Mouse (Mus musculus): ENCODE data around the gene Col26a1. TPM values are rescaled to one million over a fixed set of nuclear protein-coding genes. Genes with fewer than 3 reads are reported as not detected.

Col26a1 gene
- not detected in 2 replicates for polyA plus RNA-seq (2012; ENCODE audit: insufficient read depth, low replicate concordance)

DNA sequence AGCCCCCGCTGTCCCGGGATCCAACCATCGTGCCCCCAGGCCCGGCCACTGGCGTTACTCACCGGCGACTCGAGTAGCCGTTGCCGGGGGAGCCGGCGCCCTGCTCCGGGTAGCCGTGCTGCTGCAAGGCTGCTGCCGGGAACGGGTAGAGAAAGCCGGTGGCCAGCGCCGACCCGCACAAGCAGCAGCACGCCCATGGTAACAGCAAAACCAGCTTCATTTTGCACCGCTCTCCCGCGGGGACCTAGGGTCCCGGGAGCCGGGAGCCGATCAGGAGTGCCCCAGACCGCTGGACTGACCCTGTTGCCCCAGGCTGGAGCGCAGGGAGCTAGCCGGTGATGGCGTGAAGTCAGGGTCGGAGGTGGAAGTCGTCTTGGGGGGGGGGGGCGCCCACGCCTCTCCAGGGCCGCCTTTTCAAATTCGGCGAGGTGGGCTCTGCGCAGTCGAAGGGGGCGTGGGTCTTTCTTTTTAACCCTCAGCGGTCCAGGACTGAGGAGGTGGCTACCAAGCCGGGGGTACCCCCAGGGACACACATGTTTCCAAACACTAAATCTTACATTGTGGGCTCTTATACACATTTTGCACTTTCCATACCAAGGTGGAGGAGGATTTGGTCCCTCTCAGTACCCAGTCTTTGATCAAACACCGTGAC, at the start of gene Col26a1:
Gene Col26a1 (minus strand): TSS at position 422 of the 652 bp plus-strand sequence.
- Histone ChIP-seq H3K4me1 (peaks cover 11% of the 10 kb centered on the region), H3K27me3 (replicated peaks) (peaks cover 75% of the 10 kb centered on the region), H3K9me3 (no peaks in the 10 kb centered on the region), H3K36me3 (replicated peaks; ENCODE audit: low read length) (no peaks in the 10 kb centered on the region), H3K4me3 (replicated peaks) (peak within 1 kb of the TSS; percentile 73)
- no peak for TF ChIP-seq GATA1 (IDR thresholded peaks at IDR 0.05; ENCODE audit: borderline replicate concordance, low read length)
- TF ChIP-seq FLI1 (IDR thresholded peaks at IDR 0.05; ENCODE audit: low read length) = no peak

DNA sequence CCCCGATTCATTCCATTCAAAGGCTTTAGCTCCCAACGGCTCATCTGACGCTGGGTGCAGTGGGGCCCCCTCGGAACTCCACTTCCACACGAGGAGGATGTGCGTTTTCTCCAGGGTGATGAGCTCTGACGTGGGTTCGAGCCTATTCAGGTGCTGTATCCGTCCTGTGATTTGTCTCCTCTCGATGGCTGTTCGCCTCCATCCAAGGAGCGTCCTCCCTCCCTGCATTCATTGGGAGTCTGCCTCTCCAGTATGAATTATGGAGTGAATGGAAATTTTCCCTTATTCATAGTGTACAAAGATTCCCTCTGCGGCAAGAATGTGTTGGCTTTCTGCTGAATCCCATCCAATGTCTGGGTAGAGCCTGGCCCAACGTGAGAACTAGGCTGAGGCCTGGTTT, 48.9 kb upstream of the Col26a1 start:
- H3K4me1 ChIP-seq = peaks cover 3% of the 10 kb centered on the region; the same call in 1 of the 2 replicates
- TF ChIP-seq GATA1 (IDR thresholded peaks at IDR 0.05; ENCODE audit: borderline replicate concordance, low read length) = no peak
- no peak for TF ChIP-seq FLI1 (IDR thresholded peaks at IDR 0.05; ENCODE audit: low read length)
- no peaks in the 10 kb centered on the region for H3K9me3 ChIP-seq
- peaks cover 76% of the 10 kb centered on the region for H3K36me3 ChIP-seq (replicated peaks; ENCODE audit: low read length)
- no peak overlapping the region for H3K4me3 ChIP-seq (replicated peaks)
- no peaks in the 10 kb centered on the region for H3K27me3 ChIP-seq (replicated peaks)

DNA sequence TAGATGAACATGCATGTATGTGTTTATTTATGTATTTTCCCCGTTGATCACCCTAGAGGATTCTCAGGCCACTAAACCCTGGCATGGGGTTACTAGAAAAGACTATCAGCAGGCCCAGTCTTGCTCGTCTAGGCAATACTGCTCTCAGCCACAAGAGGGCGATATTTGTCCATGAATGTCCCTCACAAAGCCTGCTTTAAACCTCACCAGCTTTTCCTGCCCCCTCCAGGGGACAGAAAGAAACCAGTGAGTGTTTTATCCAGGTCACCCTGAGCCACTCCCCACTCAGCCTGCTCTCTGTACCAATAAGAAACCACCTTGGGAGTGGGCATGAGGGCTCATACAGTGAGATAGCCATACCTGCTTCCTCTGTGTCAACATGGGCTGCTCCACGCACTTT, 46.1 kb upstream of the Col26a1 start:
- H3K36me3 ChIP-seq (replicated peaks; ENCODE audit: low read length) = peaks cover 87% of the 10 kb centered on the region
- peaks cover 3% of the 10 kb centered on the region; the same call in 1 of the 2 replicates for H3K4me1 ChIP-seq
- H3K9me3 ChIP-seq = no peaks in the 10 kb centered on the region
- TF ChIP-seq GATA1 (IDR thresholded peaks at IDR 0.05; ENCODE audit: borderline replicate concordance, low read length) (no peak), FLI1 (IDR thresholded peaks at IDR 0.05; ENCODE audit: low read length) (no peak)
- H3K4me3 ChIP-seq (replicated peaks) = no peak overlapping the region
- H3K27me3 ChIP-seq (replicated peaks) = no peaks in the 10 kb centered on the region

DNA sequence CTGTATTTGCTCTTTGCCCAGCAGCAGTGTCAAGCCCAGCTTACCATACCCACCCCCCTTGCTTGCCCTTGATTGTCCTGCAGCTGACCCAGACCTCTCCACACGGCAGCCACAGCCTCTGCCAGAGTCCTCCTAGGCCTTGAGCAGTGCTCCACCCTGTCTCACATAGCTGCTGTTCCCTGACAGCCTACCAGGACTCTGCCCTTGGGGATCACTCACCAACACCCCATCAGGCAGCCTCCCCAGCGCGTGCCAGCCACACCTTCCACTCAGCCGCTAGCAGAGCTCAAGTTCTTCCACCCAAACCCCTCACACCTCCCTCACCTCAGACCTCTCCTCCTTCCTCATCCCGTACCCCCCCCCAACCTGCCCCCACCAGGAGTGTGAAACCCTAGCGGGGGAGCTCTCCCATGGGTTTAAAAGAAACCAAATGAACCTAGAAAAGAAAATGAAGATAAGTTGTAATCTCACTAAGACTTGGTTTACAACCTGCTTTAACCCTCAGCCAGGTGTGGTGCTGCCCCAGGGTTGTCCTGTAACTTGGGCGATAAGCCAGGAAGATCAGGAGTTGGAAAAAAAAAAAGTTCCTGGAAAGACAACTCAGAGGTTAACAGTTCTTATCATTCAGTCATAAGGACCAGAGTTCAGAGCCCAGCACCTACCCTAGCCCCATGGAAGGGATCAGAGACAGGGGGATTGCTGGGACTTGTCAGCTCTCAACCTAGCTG, 40.9 kb upstream of the Col26a1 start:
- H3K4me3 ChIP-seq (replicated peaks) = no peak overlapping the region
- H3K36me3 ChIP-seq (replicated peaks; ENCODE audit: low read length) = peaks cover 60% of the 10 kb centered on the region
- TF ChIP-seq GATA1 (IDR thresholded peaks at IDR 0.05; ENCODE audit: borderline replicate concordance, low read length) (no peak), FLI1 (IDR thresholded peaks at IDR 0.05; ENCODE audit: low read length) (no peak)
- peaks cover 31% of the 10 kb centered on the region for H3K4me1 ChIP-seq
- H3K9me3 ChIP-seq = no peaks in the 10 kb centered on the region
- H3K27me3 ChIP-seq (replicated peaks) = no peaks in the 10 kb centered on the region

DNA sequence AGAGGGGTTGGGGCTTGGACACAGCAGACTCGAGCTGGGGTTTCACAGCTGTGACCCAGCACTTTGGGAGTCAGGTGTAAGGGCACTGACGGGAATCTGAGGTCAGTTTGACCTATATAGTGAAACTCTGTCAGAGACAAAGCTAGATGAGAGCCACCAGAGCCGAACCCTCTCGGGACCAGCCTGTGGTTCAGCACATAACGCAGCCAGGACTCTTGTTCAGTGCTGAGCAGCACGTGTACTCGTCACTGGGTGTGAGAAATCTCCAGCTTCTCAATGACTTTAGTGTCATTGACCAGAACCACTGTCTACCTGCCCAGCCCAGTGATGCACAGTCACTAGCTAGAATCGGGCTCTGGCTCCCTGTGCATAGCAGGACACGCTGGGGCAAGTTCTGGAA, 39.8 kb upstream of the Col26a1 start:
- Histone ChIP-seq H3K27me3 (replicated peaks) (no peaks in the 10 kb centered on the region), H3K9me3 (no peaks in the 10 kb centered on the region), H3K4me1 (peaks cover 36% of the 10 kb centered on the region), H3K4me3 (replicated peaks) (no peak overlapping the region), H3K36me3 (replicated peaks; ENCODE audit: low read length) (peaks cover 57% of the 10 kb centered on the region)
- TF ChIP-seq GATA1 (IDR thresholded peaks at IDR 0.05; ENCODE audit: borderline replicate concordance, low read length) = no peak

DNA sequence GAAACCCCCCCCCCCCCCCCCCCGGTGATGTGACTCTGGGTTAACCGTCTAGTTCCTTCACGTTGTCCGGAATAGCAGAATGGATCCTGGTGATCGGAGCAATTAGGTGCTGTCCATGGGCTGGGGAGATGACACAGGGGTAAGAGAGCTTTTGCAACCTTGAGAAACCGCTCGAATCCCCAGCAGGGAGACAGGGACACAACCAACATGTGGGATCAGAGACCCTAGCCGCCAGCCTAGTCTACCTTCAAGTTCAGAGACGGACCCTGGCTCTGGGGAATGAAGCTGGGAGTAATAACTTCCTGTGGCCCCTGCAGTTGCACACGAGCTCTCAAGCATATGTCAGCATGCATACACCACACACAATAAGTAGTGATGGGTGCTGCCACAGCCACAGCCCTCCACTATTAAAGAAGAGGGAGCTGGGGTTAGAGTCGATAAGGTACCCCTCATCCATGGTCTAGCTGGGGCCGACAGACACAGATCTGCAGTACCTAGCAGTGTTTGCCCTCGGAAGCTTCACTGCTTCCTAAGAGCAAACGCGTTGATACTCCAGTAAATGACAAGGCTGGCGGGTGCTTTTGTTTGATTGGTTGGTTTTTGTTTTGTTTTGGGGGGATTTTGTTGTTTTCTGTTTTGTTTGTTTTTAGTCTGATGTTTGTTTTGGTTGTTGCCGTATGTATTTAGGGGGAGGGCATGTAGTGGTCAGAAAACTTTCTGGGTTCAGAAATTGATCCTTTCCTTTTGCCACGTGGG, 36.7 kb upstream of the Col26a1 start:
- TF ChIP-seq FLI1 (IDR thresholded peaks at IDR 0.05; ENCODE audit: low read length) (no peak), GATA1 (IDR thresholded peaks at IDR 0.05; ENCODE audit: borderline replicate concordance, low read length) (no peak)
- H3K27me3 ChIP-seq (replicated peaks) = no peaks in the 10 kb centered on the region
- H3K9me3 ChIP-seq = no peaks in the 10 kb centered on the region
- H3K36me3 ChIP-seq (replicated peaks; ENCODE audit: low read length) = peaks cover 40% of the 10 kb centered on the region
- H3K4me1 ChIP-seq = peaks cover 36% of the 10 kb centered on the region
- peak overlapping the region; percentile 99 for H3K4me3 ChIP-seq (replicated peaks)

DNA sequence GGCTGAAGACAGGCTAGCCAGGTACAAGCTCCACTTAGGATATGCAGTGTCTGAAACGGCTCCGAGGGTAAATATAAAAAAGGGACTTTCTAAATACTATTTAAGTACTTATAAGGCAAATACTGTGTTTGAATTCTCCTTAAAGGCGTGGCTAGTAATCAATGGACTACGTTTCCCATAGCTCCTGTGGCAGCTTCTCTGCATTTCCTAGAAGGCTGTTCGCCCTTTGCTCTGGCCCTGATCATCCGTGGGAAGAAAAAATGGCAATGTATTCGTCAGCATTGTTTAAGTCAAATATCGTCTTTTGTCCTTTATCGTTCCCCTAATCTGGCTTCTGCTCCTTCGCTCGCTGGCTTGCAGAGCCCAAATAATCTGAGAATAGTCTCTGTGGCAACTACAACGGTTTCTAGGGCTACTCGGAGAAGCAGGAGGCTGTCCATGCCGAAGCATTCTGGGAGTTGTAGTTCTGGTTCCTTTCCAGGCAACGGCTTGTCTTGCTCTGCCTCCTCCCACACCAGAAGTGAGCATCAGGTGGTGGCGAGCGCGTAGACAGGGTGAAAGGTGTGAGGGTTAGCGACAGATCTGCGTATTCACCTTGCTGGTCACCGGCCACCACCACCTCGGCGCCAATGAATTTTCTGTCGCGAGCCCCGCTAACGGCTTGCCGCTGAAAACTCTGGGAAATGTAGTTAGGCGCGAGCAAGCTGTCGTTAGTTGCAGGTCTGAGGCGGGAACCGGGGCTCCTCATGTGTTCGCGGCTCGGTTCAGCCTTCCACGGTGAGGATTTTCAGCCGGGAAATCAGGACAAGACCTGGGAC, 35.9 kb upstream of the Col26a1 start:
- TF ChIP-seq GATA1 (IDR thresholded peaks at IDR 0.05; ENCODE audit: borderline replicate concordance, low read length) (no peak), FLI1 (IDR thresholded peaks at IDR 0.05; ENCODE audit: low read length) (no peak)
- peaks cover 36% of the 10 kb centered on the region for H3K4me1 ChIP-seq
- peaks cover 40% of the 10 kb centered on the region for H3K36me3 ChIP-seq (replicated peaks; ENCODE audit: low read length)
- H3K4me3 ChIP-seq (replicated peaks) = peak overlapping the region; percentile 99
- H3K9me3 ChIP-seq = no peaks in the 10 kb centered on the region
- no peaks in the 10 kb centered on the region for H3K27me3 ChIP-seq (replicated peaks)

DNA sequence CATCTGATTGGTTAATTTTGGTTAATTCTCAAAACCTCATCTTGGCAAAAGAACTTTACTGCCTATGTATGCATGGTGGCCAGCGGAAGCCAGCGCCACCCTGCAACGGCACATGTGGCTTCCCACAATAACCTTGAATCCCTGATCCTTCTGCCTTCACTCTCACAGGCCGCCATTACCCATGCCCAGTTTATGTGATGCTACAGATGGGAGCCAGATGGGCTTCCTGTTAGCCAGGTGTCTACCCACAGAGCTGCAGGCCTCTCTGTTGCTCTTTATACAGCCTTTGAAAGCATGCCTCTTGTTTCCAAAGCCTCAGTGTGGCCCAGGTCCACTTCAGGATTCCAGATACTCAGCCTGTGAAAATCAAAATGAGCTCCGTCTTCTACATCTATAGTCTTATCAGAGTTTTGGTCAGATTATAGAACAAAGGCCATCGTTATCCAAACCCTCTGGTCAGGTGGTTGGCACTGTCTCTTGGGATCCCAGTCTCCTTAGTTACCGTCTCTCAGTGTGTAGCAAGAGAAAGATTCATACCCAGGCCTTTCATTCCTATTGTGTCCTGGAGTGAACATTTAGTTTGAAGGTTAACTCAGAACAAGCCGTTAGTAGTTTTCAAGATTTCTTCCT, 34.7 kb upstream of the Col26a1 start:
- Histone ChIP-seq H3K4me1 (peaks cover 33% of the 10 kb centered on the region), H3K27me3 (replicated peaks) (no peaks in the 10 kb centered on the region), H3K36me3 (replicated peaks; ENCODE audit: low read length) (peaks cover 44% of the 10 kb centered on the region), H3K9me3 (no peaks in the 10 kb centered on the region), H3K4me3 (replicated peaks) (no peak overlapping the region)
- TF ChIP-seq FLI1 (IDR thresholded peaks at IDR 0.05; ENCODE audit: low read length) (no peak), GATA1 (IDR thresholded peaks at IDR 0.05; ENCODE audit: borderline replicate concordance, low read length) (no peak)

DNA sequence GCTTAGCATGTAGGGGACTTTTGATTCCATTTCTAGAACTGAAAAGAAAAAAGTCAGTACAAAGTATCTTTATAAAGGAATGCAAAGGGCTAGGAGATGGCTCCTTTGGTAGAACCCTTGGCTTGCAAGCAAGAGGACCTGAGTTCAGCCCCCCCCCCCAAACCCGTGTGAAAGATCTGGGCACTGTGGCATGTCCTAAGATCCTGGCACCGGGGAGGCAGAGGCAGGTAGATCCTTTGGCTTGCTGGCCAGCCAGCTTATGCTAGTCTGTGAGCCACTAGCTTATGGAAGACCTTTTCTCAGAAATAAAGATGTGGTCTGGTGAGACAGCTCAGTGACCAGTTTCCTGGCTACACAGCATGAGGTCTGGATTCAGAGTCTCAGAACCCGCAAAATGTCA, 31.2 kb upstream of the Col26a1 start:
- H3K27me3 ChIP-seq (replicated peaks) = no peaks in the 10 kb centered on the region
- H3K4me3 ChIP-seq (replicated peaks) = no peak overlapping the region
- peaks cover 55% of the 10 kb centered on the region for H3K36me3 ChIP-seq (replicated peaks; ENCODE audit: low read length)
- TF ChIP-seq FLI1 (IDR thresholded peaks at IDR 0.05; ENCODE audit: low read length) (no peak), GATA1 (IDR thresholded peaks at IDR 0.05; ENCODE audit: borderline replicate concordance, low read length) (no peak)
- peaks cover 14% of the 10 kb centered on the region for H3K4me1 ChIP-seq
- no peaks in the 10 kb centered on the region for H3K9me3 ChIP-seq

Data from megakaryocyte, embryonic 14.5 days (primary cell).